ENCODE assay signal across 8 mouse cellular contexts in the genomic region with DNA sequence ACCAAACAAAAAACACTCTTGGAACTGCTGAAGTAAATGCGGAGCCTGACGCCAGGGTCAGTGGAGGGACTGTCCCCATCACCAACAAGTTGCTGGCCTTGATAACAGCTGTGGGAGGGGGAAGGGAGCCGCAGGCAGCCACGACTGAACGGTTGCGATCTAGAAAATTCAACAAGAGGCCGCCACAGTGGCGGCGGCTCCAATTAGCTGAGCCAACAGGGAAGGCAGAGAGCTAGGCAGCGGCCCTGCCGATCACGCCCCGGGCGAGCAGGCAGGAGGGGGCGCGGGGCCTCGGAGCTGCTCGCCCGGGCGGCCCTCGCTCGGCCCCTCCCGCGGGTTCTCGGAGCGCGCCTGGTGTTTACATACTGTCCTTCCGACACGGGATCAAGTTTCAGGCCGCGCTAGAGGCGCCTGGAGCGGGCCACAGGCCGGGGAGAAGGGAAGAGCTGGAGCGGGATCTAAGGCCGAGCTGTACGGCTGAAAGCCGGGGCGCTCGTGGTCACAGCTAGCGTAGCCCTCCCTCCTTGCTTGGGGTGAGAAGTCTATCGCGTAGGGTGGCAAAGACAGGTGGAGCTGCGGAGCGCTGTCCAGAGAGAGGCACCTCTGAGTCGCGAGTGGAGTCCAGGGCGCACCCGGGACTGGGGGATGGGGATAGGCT. TPM values are rescaled to one million over a fixed set of nuclear protein-coding genes. Genes with fewer than 3 reads are reported as not detected.
DNase-seq lines count a peak whose midpoint lies in the region; ATAC-seq and TF ChIP-seq lines count a peak whose summit lies in the region.

No protein-coding gene starts in this region.

- H3K9me3 ChIP-seq in embryonic facial prominence, embryonic 11.5 days (replicated peaks; ENCODE audit: control insufficient read depth, low read length): no peaks in the 10 kb centered on the region
- H3K9me3 ChIP-seq in heart, embryonic 15.5 days (replicated peaks): no peaks in the 10 kb centered on the region
- no peaks in the 10 kb centered on the region for H3K9me3 ChIP-seq in limb, embryonic 12.5 days
- no peaks in the 10 kb centered on the region for H3K9me3 ChIP-seq in midbrain, postnatal 0 days (ENCODE audit: low read length)

- ATAC-seq in embryonic facial prominence, embryonic 11.5 days (replicated peaks; ENCODE audit: insufficient number of reproducible peaks, low FRiP score, low TSS enrichment, low read depth): peak; percentile 40; the same call in 1 of the 2 replicates
- ATAC-seq in heart, embryonic 15.5 days (replicated peaks; ENCODE audit: insufficient number of reproducible peaks, insufficient read depth, low FRiP score, low read depth): peak; percentile 24
- peak; percentile 61 for ATAC-seq in limb, embryonic 12.5 days (ENCODE audit: insufficient number of reproducible peaks, insufficient read depth, low FRiP score, low TSS enrichment, low read depth)
- no peak for ATAC-seq in midbrain, postnatal 0 days (ENCODE audit: low FRiP score)

- TF ChIP-seq CTCF in midbrain, postnatal 0 days (IDR thresholded peaks at IDR 0.05): peak; percentile 17; the same call in 1 of the 2 replicates

- H3K4me2 ChIP-seq in embryonic facial prominence, embryonic 11.5 days (ENCODE audit: low read depth, low read length): peak overlapping the region; percentile 75
- peak overlapping the region; percentile 77 for H3K4me2 ChIP-seq in heart, embryonic 15.5 days
- H3K4me2 ChIP-seq in limb, embryonic 12.5 days: peak overlapping the region; percentile 74
- peak overlapping the region; percentile 65 for H3K4me2 ChIP-seq in midbrain, postnatal 0 days (ENCODE audit: low read depth, low read length, poor library complexity, severe bottlenecking)

- peak overlapping the region; percentile 7; the same call in 1 of the 2 replicates for H3K4me3 ChIP-seq in embryonic facial prominence, embryonic 11.5 days (ENCODE audit: low read depth, low read length)
- peak overlapping the region; percentile 48 for H3K4me3 ChIP-seq in heart, embryonic 15.5 days
- H3K4me3 ChIP-seq in limb, embryonic 12.5 days (replicated peaks): peak overlapping the region; percentile 30
- peak overlapping the region; percentile 27 for H3K4me3 ChIP-seq in midbrain, postnatal 0 days (ENCODE audit: low read depth, low read length)

- peaks cover 7% of the 10 kb centered on the region for H3K4me1 ChIP-seq in embryonic facial prominence, embryonic 11.5 days (ENCODE audit: control insufficient read depth, insufficient read depth, low read length)
- peaks cover 45% of the 10 kb centered on the region for H3K4me1 ChIP-seq in heart, embryonic 15.5 days (replicated peaks)
- H3K4me1 ChIP-seq in limb, embryonic 12.5 days (replicated peaks): peaks cover 72% of the 10 kb centered on the region
- no peaks in the 10 kb centered on the region for H3K4me1 ChIP-seq in midbrain, postnatal 0 days (ENCODE audit: insufficient read depth, low read length)

- 1% methylated on average over 46 of the region's 49 CpGs for WGBS in embryonic facial prominence, embryonic 11.5 days
- WGBS in heart, embryonic 15.5 days: 1% methylated on average over 46 of the region's 49 CpGs
- WGBS in limb, embryonic 12.5 days: under 1% methylated on average over 47 of the region's 49 CpGs
- 6% methylated on average over 43 of the region's 49 CpGs for WGBS in midbrain, postnatal 0 days

- no peaks in the 10 kb centered on the region for H3K36me3 ChIP-seq in embryonic facial prominence, embryonic 11.5 days (replicated peaks; ENCODE audit: control insufficient read depth, insufficient read depth, low read depth, low read length)
- no peaks in the 10 kb centered on the region for H3K36me3 ChIP-seq in heart, embryonic 15.5 days
- H3K36me3 ChIP-seq in limb, embryonic 12.5 days: no peaks in the 10 kb centered on the region
- no peaks in the 10 kb centered on the region for H3K36me3 ChIP-seq in midbrain, postnatal 0 days (ENCODE audit: insufficient read depth, low read length)

- H3K27me3 ChIP-seq in embryonic facial prominence, embryonic 11.5 days (ENCODE audit: control insufficient read depth, insufficient read depth, low read length): peaks cover 58% of the 10 kb centered on the region
- H3K27me3 ChIP-seq in heart, embryonic 15.5 days: peaks cover 87% of the 10 kb centered on the region
- H3K27me3 ChIP-seq in limb, embryonic 12.5 days: peaks cover 97% of the 10 kb centered on the region
- peaks cover 22% of the 10 kb centered on the region; the same call in 1 of the 2 replicates for H3K27me3 ChIP-seq in midbrain, postnatal 0 days (ENCODE audit: insufficient read depth, low read length)

- H3K27ac ChIP-seq in embryonic facial prominence, embryonic 11.5 days (replicated peaks; ENCODE audit: low read depth, low read length): peak overlapping the region; percentile 77
- H3K27ac ChIP-seq in heart, embryonic 15.5 days: peak overlapping the region; percentile 90
- H3K27ac ChIP-seq in limb, embryonic 12.5 days: peak overlapping the region; percentile 87
- no peak overlapping the region for H3K27ac ChIP-seq in midbrain, postnatal 0 days (ENCODE audit: low read depth, low read length)

- peak overlapping the region; percentile 37 for H3K9ac ChIP-seq in embryonic facial prominence, embryonic 11.5 days (replicated peaks; ENCODE audit: low read length)
- H3K9ac ChIP-seq in heart, embryonic 15.5 days: peak overlapping the region; percentile 40; the same call in 1 of the 2 replicates
- H3K9ac ChIP-seq in limb, embryonic 12.5 days (replicated peaks): no peak overlapping the region; the same call in 1 of the 2 replicates
- no peak overlapping the region for H3K9ac ChIP-seq in midbrain, postnatal 0 days (replicated peaks; ENCODE audit: low read length, poor library complexity, severe bottlenecking)

- DNase-seq in lung, adult 18-20 months: peak; percentile 66 to 79
- DNase-seq in lung, postnatal 25 days (ENCODE audit: low spot score): no peak
- peak; percentile 83 for DNase-seq in embryonic facial prominence, embryonic 11.5 days (ENCODE audit: low spot score)
- no peak for DNase-seq in midbrain, postnatal 0 days (ENCODE audit: low spot score)
- no peak for DNase-seq in frontal cortex, postnatal 14 days (ENCODE audit: low spot score in 2 of 2)
- DNase-seq in testis, postnatal 14 days (ENCODE audit: low spot score): no peak

RNA-seq across cellular contexts. Expression of a gene that starts 26.8 kb away (rescaled TPM):
- 26.9 TPM in 2 replicates for polyA plus RNA-seq in embryonic facial prominence, embryonic 11.5 days (2014; fragmentation: Nextera tagmentation; extraction: Ambion mirVana)
- 11.7 and 14.9 TPM in 2 replicates for polyA plus RNA-seq in heart, embryonic 15.5 days (2015; fragmentation: Nextera tagmentation; extraction: Ambion mirVana)
- 25.6 and 30.5 TPM in 2 replicates for polyA plus RNA-seq in limb, embryonic 12.5 days (2016; fragmentation: Nextera tagmentation; extraction: Ambion mirVana)
- total RNA-seq in midbrain, postnatal 0 days (2014; rRNA removed): 28.6 and 45.5 TPM in 2 replicates
- 11.7 and 12.9 TPM in 2 replicates for polyA plus RNA-seq in midbrain, postnatal 0 days (2015; fragmentation: Nextera tagmentation; extraction: Ambion mirVana)

Comparison
In these comparisons a context has a peak if more than half of its experiments do, and no peak if none do; other contexts are left out.
1. DNase-seq: peak in lung, adult 18-20 months (2 of 2) and embryonic facial prominence, embryonic 11.5 days (single experiment); none in lung, postnatal 25 days (single experiment), midbrain, postnatal 0 days (single experiment), frontal cortex, postnatal 14 days (0 of 2) and testis, postnatal 14 days (single experiment).
2. H3K9ac ChIP-seq: peak in embryonic facial prominence, embryonic 11.5 days (single experiment) and heart, embryonic 15.5 days (single experiment); none in limb, embryonic 12.5 days (single experiment) and midbrain, postnatal 0 days (single experiment).
3. Peak in every context shown above with its lines, with median percentiles within 50 percentile points of each other: H3K4me2 ChIP-seq and H3K4me3 ChIP-seq.